Mouse (Mus musculus): ENCODE results near the gene Unc5cl.

Gene Unc5cl

GRCm38 (mm10) chr17:48432158-48432980 is 22.3 kb upstream of the Unc5cl start, which contains the start of gene Apobec2:
Gene Apobec2 (minus strand): TSS chr17:48432930.
- peak; percentile 95 for DNase-seq

DNA sequence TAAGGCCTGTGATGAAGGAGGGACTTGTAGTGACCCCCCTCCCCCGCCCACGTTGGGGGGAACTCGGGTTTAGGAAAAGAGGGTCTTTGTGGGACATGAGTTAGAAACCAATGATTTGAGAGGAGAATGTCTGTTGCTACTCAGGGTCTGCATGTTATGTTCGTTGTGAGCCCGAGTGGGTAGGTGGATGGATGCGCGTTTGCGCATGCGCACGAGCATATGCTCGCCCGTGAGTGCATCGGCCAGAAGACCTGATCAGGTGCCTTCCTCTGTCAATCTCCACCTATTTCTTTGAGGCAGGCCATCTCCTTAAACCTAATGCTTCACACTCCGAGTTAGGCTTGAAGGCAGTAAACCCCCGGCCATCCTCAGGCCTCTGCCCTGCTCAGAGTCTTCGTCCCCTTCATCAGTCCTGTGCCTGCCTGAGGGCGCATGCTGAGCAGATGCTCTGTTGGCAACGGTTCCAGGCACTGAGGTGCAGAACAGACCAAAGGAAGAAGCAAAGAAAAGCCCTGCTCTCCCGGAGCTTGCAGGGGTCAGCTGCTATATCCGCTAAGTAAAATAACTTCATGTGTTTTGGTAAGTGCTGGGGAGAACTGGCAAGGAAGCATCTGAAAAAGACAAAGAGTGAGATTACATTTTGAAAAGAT is 21.6 kb upstream of the Unc5cl start:
- DNase-seq = no peak

DNA sequence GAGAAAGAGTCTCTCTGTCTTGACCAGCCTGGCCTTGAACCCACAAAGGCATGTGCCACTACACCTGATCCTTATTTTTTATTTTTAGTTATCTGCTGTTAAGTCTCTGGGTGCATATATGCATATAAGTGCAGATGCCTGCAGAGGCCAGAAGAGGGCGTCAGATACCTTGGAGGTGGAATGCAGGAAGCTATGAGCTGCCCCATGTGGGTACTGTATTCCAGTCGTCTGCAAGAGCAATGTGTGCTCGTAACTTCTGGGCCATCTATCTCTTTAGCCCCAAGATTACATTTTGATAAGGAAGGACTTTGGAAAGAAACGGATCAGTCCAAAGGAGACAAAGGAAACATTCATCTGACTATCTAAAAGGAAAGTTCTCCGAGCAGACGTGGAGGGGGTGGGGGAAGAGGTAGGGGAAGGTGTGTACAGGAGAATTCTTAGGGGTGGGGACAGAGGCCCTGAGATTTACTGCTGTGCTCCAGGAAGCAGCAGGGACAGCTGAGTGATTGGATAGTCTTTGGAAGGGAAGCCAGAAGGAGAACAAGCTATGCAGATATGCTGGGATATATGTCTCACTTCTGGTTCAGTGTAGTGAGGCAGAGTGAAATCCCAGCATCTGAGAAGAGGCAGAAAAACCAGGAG is 20.9 kb upstream of the Unc5cl start:
- no peak for DNase-seq

GRCm38 (mm10) chr17:48434479-48434878 is 20.2 kb upstream of the Unc5cl start:
- no peak for DNase-seq

DNA sequence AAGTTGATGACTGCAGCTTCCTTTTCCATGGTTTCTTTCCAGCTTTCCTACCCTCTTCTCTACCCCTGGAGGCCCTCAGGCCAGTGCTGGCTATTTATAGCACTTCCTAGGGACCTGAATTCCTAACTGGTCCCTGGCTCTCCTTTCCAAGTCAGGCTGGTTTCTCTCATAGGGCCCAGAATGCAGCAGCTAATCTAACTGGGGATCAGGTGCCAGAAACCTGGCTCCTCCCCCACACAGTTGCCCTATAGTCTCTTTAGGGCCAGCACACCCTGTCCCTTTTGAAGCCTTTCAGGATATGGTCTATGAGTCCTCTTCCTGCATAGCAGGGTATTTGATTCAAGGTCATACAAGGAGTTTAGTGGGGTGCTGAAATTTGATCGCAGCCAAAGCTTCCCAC is 18.2 kb upstream of the Unc5cl start:
- DNase-seq = peak; percentile 96

DNA sequence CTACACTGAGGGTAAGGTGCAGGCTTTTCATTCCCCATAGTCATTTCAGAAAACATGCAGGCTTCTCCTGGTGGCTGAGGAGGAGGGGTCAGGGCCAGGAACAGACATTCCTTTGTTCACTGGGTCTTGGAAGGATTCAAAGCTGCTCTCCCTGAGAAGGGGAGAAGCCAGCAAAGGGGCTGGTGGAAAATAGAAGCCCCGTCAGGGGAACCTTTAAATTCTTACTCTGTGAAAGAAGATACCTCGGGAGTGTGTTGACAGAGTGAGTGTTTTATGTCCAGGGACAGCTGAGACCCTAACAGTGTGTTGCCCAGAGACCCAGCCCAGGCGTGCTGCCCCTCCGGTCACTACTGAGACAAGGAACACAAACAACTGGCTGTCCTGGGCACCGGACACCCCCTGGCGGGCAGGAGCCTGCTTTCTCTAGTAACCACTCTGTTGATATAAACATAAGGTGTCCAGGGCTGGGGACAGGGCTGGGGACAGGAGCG is 17.2 kb upstream of the Unc5cl start:
- DNase-seq = peak; percentile 94

DNA sequence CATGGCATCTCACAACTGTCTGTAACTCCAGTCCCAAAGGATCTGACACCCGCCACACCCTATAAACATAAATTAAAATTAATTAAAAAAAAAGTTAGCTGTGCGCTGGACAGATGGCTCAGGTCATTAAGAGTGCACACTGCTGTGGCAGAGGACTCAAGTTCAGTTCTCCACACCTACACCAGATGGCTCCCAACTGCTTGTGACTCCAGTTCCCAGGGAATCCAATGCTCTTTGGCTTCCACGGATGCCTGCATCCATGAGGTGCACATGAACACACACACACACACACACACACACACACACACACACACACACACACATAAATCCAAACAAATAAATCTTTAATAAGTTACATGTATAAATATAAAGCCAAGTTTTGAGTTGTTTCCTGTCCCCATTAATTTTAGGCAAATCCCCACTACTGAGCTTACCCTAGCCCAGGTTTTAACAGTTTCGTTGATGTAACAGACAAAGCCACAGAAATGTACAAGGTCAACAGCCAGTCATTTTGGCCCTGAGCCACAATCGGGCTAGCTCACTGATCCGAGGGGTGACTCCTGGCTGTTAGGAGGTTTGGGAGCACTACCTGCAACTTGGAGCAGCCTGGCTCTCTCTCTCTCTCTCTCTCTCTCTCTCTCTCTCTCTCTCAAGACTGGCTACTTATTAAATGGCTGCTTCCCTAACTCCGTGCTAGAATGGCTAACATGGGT is 11.8 kb upstream of the Unc5cl start:
- DNase-seq = no peak

- no peak for DNase-seq
These were observed 11.1 kb upstream of the Unc5cl start for GRCm38 (mm10) chr17:48443542-48444145.

GRCm38 (mm10) chr17:48447675-48448074 is 7.0 kb upstream of the Unc5cl start:
- DNase-seq = no peak

DNA sequence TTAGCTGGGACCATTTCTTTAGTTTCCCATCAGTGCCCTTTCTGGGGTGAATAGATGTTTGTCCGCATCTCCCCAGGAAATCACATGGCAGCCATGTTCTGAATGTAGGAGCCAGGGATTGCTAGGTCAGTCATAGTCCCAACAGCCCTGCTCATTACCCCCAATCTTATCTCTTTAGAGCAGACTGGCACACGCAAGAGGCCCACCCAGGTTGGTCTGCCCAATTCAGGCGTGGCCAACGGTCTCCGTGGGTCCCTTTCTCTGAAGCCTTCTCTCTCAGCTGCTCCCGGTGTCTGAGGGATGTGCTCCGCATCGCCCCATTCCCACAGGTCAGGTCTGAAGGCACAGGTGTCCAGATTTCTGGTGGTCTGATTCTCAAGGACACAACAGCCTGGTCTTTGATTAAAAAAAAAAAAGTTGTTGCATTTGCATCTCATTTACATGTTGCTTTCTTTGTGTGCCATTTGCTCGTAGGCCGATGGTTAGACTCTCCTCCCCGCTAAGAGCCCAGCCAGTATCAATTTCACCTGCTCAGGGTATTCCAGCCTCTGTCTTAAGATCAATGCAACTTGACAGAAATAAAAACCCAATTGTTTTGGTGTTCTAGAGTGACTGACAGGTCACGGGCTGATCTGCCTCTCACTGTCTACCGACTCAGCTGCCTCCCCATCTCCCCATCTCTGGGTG is 3.9 kb upstream of the Unc5cl start:
- no peak for DNase-seq

GRCm38 (mm10) chr17:48451353-48451675 is 3.4 kb upstream of the Unc5cl start, which contains the start of gene Tspo2:
Gene Tspo2 (minus strand): TSS chr17:48451522.
- DNase-seq = no peak

GRCm38 (mm10) chr17:48451753-48452444 is 2.8 kb upstream of the Unc5cl start:
- DNase-seq = no peak

DNA sequence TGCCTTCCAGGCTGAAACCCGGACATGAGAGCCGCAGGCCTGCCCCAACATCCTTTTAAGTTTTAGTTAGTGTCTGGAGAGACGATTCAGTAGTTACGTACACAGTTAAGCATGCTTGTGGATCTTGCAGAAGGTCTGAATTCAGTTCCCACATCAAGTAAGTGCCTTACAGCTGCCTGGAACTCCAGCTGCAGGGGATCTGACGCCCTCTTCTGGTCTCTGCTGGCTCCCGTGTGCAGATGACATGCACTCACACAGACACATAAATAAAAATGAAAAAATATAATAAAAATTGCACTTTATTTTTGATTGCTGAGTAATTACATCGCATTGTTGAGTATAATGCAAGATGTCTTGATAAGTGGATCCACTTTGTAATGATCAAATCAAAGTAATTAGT is 1.2 kb upstream of the Unc5cl start:
- DNase-seq = no peak

DNA sequence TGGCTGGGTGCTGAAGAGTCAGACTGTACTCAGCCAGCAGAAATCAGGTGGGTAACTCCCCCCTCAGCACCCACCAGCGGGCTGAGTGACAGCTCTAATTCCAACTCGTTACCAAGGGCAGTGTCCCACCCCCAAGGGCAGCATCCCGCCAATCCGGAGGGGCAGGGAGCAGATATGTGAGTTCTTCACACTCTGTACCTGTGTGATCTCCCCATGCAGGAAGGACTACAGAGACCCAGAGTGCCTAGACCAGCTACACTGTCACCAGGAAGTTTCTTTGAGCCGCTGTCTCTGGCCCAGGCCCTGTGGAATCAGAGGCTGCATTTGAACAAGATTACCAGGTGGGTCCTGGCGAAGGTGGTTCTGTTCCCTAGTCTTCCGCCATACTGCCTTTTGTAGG is 511 bp upstream of the Unc5cl start:
- DNase-seq = no peak

DNA sequence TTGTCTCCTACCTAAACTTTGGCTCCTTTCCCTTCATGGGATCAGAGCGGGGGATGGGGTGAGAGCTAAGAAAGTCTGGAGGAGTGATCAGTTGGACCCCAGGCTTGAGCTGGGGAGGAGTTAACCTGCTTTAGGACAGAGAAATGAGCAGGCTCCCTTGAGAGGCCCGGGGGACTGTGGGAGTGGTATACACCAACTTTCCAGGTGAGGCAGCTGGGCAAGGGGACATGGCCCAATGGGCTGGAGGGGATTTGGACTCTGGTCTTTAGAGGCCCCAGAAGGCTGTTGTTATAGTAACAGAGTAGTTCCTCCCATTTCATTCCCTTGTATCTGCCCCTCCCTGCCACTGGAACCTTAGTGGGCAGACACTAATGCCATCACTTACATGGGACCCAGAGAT is 1.3 kb downstream of the Unc5cl start:
- no peak for DNase-seq

GRCm38 (mm10) chr17:48457971-48458653 is 3.4 kb downstream of the Unc5cl start:
- DNase-seq = no peak

- DNase-seq = no peak
These were observed 7.4 kb downstream of the Unc5cl start for GRCm38 (mm10) chr17:48462096-48462495.

DNA sequence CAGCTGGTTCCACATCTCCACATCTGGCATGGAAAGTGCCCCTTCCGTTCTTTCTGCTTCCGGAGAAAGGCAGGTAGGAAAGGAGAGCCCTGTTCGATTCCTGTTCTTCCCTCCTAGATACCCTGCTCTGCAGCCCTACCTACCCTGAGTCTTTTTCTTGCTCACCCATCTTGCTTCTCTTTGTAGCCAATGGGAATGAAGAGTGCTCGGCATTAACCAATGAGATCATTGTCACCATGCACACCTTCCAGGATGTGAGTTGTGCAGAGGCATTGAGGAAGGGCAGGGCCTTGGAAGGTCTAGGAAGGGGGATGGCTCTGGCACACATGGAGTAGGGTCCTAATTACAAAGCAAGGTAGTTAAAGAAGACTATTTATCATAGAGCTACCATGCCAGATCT is 8.7 kb downstream of the Unc5cl start:
- no peak for DNase-seq

DNA sequence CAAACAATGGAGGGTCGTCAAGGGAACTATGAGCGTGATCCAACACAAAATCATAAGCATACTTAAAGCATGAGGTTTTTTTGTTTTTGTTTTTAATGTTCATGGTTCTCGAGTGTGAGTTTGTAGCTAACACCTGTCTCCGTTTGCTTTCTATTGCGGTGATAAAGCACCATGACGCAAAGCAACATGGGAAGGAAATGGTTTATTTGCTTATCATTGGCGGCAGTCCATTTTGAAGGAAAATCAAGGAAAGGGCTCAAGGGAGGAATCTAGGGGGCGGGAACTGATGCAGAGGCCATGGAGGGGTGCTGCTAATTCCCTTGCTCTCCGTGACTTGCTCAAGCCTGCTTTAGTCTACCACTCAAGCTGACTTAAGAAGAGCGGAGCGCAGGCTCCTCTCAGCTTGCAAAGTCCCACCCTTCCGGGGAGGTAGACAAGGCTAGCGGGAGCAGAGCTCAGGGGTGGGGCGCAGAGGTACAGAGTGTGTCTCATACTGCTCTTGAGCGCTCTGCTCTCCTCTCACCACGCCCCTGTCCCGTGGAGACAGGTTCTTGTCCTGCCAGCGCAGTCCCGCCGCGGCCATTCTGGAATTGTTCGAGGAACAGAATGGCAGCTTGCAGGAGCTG is 12.2 kb downstream of the Unc5cl start:
- no peak for DNase-seq

Measured in heart, adult 11 months (tissue).